Mouse (Mus musculus) c-Kit-positive CD71-positive TER-119-negative erythroid progenitor cells, embryonic 14.5 days (primary cell): Measurements from ENCODE around the gene BC030500.

Experiments used
- DNase-seq: peaks from one replicate; pipeline ENCODE4 v3.0.0-alpha.2; 2013; ENCODE audit warnings: low read depth

The BC030500 gene

GRCm38 (mm10) chr8:58911677-58912076 is at the start of gene BC030500:
BC030500 (plus strand) TSS chr8:58911755.
- DNase-seq, result no peak

GRCm38 (mm10) chr8:58886405-58886804 is 25.1 kb upstream of the BC030500 start:
- DNase-seq, result no peak

- DNase-seq, result no peak
Measured at GRCm38 (mm10) chr8:58890591-58890990, 21.0 kb upstream of the BC030500 start.

- DNase-seq, result no peak
Measured at GRCm38 (mm10) chr8:58895960-58896359, 15.6 kb upstream of the BC030500 start.

- DNase-seq, result no peak
Measured at GRCm38 (mm10) chr8:58904465-58904864, 7.1 kb upstream of the BC030500 start.

- DNase-seq, result no peak
Measured at GRCm38 (mm10) chr8:58912196-58912839, 763 bp downstream of the BC030500 start, which contains the start of gene Galntl6. Galntl6 (minus strand) TSS chr8:58912640.

GRCm38 (mm10) chr8:58912840-58913639 is 1.5 kb downstream of the BC030500 start:
- no peak for DNase-seq

GRCm38 (mm10) chr8:58913640-58913968 is 2.0 kb downstream of the BC030500 start:
- DNase-seq, result no peak

- no peak for DNase-seq
Measured at GRCm38 (mm10) chr8:58915142-58915541, 3.6 kb downstream of the BC030500 start.

- DNase-seq, result no peak
Measured at GRCm38 (mm10) chr8:58931066-58931465, 19.5 kb downstream of the BC030500 start.

- DNase-seq, result no peak
Measured at GRCm38 (mm10) chr8:58943773-58944172, 32.2 kb downstream of the BC030500 start.

GRCm38 (mm10) chr8:58957195-58957739 is 45.7 kb downstream of the BC030500 start:
- DNase-seq, result no peak
